Mouse (Mus musculus): Measurements from ENCODE around the gene 2310011J03Rik. TPM values are rescaled to one million over a fixed set of nuclear protein-coding genes. Genes with fewer than 3 reads are reported as not detected.

Gene 2310011J03Rik
- total and polyA plus RNA-seq, 2 experiments: 10.4 to 25.4 TPM

DNA sequence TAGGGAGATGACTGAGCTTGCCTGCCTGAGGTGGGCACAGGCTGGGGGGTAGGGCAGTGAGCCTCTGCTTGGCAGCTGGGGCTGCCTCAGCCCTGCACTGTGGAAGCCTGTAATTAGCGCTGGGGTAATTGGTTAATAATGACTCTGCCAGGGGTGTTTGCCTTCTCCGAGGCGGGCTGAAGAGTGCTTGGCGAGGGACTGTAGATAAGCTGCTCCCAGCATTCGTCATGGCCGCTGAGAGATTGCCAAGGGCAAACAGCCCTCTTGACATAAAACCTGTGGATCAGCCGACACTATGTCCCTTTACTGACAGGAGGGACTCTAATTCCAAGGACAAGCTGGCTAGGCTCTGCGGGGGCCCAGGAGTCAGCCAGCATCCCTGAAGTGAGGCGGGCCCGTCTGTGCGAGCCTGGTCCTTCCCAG lies 4.0 kb downstream of the 2310011J03Rik start:
- Histone ChIP-seq H3K9ac (ENCODE audit: low read depth, low read length) (no peak overlapping the region), H3K27ac (replicated peaks; ENCODE audit: insufficient read depth, low read depth, low read length) (no peak overlapping the region), H3K36me3 (ENCODE audit: control insufficient read depth, insufficient read depth, low read length) (no peaks in the 10 kb centered on the region), H3K4me3 (ENCODE audit: insufficient read depth, low read depth, low read length) (no peak overlapping the region), H3K4me1 (ENCODE audit: control insufficient read depth, insufficient read depth, low read length) (peaks cover 8% of the 10 kb centered on the region), H3K27me3 (ENCODE audit: control insufficient read depth, insufficient read depth, low read length) (peaks cover 24% of the 10 kb centered on the region), H3K79me2 (ENCODE audit: control insufficient read depth, insufficient read depth, low read length) (no peaks in the 10 kb centered on the region)
- 15% methylated on average over 11 of the region's 11 CpGs for WGBS
- no peak for TF ChIP-seq POLR2A (IDR thresholded peaks at IDR 0.05; ENCODE audit: extremely low read depth, insufficient read depth, low read length)
- no peak for TF ChIP-seq CTCF (IDR thresholded peaks at IDR 0.05; ENCODE audit: low read depth, low read length)
- no peak for DNase-seq (ENCODE audit: extremely low read depth, low read depth, low spot score)

DNA sequence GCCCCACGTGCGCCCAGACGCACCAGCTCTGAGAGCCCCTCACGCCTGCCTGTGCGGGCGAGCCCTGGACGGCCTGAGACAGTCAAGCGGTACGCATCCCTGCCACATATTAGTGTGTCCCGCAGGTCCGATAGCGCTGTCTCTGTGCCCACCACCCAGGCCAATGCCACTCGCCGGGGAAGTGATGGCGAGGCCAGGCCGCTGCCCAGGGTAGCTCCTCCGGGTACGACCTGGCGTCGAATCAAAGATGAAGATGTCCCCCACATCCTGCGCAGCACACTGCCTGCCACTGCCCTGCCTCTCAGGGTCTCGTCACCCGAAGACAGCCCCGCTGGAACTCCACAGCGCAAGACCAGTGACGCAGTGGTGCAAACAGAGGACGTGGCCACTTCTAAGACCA lies 5.0 kb downstream of the 2310011J03Rik start:
- DNase-seq (ENCODE audit: extremely low read depth, low read depth, low spot score): no peak
- TF ChIP-seq CTCF (IDR thresholded peaks at IDR 0.05; ENCODE audit: low read depth, low read length): no peak
- no peak for TF ChIP-seq POLR2A (IDR thresholded peaks at IDR 0.05; ENCODE audit: extremely low read depth, insufficient read depth, low read length)
- H3K4me3 ChIP-seq (ENCODE audit: insufficient read depth, low read depth, low read length): no peak overlapping the region
- H3K27me3 ChIP-seq (ENCODE audit: control insufficient read depth, insufficient read depth, low read length): peaks cover 30% of the 10 kb centered on the region
- no peaks in the 10 kb centered on the region for H3K79me2 ChIP-seq (ENCODE audit: control insufficient read depth, insufficient read depth, low read length)
- no peak overlapping the region for H3K9ac ChIP-seq (ENCODE audit: low read depth, low read length)
- peaks cover 5% of the 10 kb centered on the region for H3K4me1 ChIP-seq (ENCODE audit: control insufficient read depth, insufficient read depth, low read length)
- no peaks in the 10 kb centered on the region for H3K36me3 ChIP-seq (ENCODE audit: control insufficient read depth, insufficient read depth, low read length)
- H3K27ac ChIP-seq (replicated peaks; ENCODE audit: insufficient read depth, low read depth, low read length): no peak overlapping the region
- 44% methylated on average over 27 of the region's 27 CpGs for WGBS

GRCm38 (mm10) chr10:80314494-80315001 lies 5.8 kb downstream of the 2310011J03Rik start:
- Histone ChIP-seq H3K79me2 (ENCODE audit: control insufficient read depth, insufficient read depth, low read length) (no peaks in the 10 kb centered on the region), H3K27me3 (ENCODE audit: control insufficient read depth, insufficient read depth, low read length) (peaks cover 30% of the 10 kb centered on the region)

GRCm38 (mm10) chr10:80313627-80314201 lies 6.6 kb downstream of the 2310011J03Rik start:
- Histone ChIP-seq H3K36me3 (ENCODE audit: control insufficient read depth, insufficient read depth, low read length) (no peaks in the 10 kb centered on the region), H3K9ac (ENCODE audit: low read depth, low read length) (no peak overlapping the region), H3K4me1 (ENCODE audit: control insufficient read depth, insufficient read depth, low read length) (no peaks in the 10 kb centered on the region), H3K4me3 (ENCODE audit: insufficient read depth, low read depth, low read length) (no peak overlapping the region), H3K27ac (replicated peaks; ENCODE audit: insufficient read depth, low read depth, low read length) (no peak overlapping the region), H3K79me2 (ENCODE audit: control insufficient read depth, insufficient read depth, low read length) (no peaks in the 10 kb centered on the region), H3K27me3 (ENCODE audit: control insufficient read depth, insufficient read depth, low read length) (peaks cover 30% of the 10 kb centered on the region)
- TF ChIP-seq POLR2A (IDR thresholded peaks at IDR 0.05; ENCODE audit: extremely low read depth, insufficient read depth, low read length) (no peak), CTCF (IDR thresholded peaks at IDR 0.05; ENCODE audit: low read depth, low read length) (no peak)
- WGBS: 32% methylated on average over 20 of the region's 20 CpGs
- DNase-seq (ENCODE audit: extremely low read depth, low read depth, low spot score): no peak

More at GRCm38 (mm10) chr10:80314494-80315001, 5.8 kb downstream of the 2310011J03Rik start:
- no peak for DNase-seq (ENCODE audit: extremely low read depth, low read depth, low spot score)
- Histone ChIP-seq H3K9ac (ENCODE audit: low read depth, low read length) (no peak overlapping the region), H3K4me3 (ENCODE audit: insufficient read depth, low read depth, low read length) (no peak overlapping the region), H3K27ac (replicated peaks; ENCODE audit: insufficient read depth, low read depth, low read length) (no peak overlapping the region), H3K36me3 (ENCODE audit: control insufficient read depth, insufficient read depth, low read length) (no peaks in the 10 kb centered on the region), H3K4me1 (ENCODE audit: control insufficient read depth, insufficient read depth, low read length) (peaks cover 4% of the 10 kb centered on the region)
- WGBS: 50% methylated on average over 16 of the region's 16 CpGs
- TF ChIP-seq CTCF (IDR thresholded peaks at IDR 0.05; ENCODE audit: low read depth, low read length): no peak
- no peak for TF ChIP-seq POLR2A (IDR thresholded peaks at IDR 0.05; ENCODE audit: extremely low read depth, insufficient read depth, low read length)

- no peaks in the 10 kb centered on the region for H3K4me1 ChIP-seq (ENCODE audit: control insufficient read depth, insufficient read depth, low read length)
- no peak for TF ChIP-seq CTCF (IDR thresholded peaks at IDR 0.05; ENCODE audit: low read depth, low read length)
- no peak for TF ChIP-seq POLR2A (IDR thresholded peaks at IDR 0.05; ENCODE audit: extremely low read depth, insufficient read depth, low read length)
- H3K9ac ChIP-seq (ENCODE audit: low read depth, low read length): no peak overlapping the region
- no peak for DNase-seq (ENCODE audit: extremely low read depth, low read depth, low spot score)
- H3K79me2 ChIP-seq (ENCODE audit: control insufficient read depth, insufficient read depth, low read length): no peaks in the 10 kb centered on the region
- no peak overlapping the region for H3K27ac ChIP-seq (replicated peaks; ENCODE audit: insufficient read depth, low read depth, low read length)
- H3K4me3 ChIP-seq (ENCODE audit: insufficient read depth, low read depth, low read length): no peak overlapping the region
- no peaks in the 10 kb centered on the region for H3K36me3 ChIP-seq (ENCODE audit: control insufficient read depth, insufficient read depth, low read length)
- WGBS: 53% methylated on average over 54 of the region's 54 CpGs
- H3K27me3 ChIP-seq (ENCODE audit: control insufficient read depth, insufficient read depth, low read length): peaks cover 30% of the 10 kb centered on the region
Observed at GRCm38 (mm10) chr10:80312586-80313504, 7.5 kb downstream of the 2310011J03Rik start.

Measured in liver, adult 2 months (tissue).